Mouse (Mus musculus) megakaryocyte, embryonic 14.5 days (primary cell): ENCODE measurements around the gene Camsap1.

ENCODE experiments used
- FLI1 ChIP-seq: IDR thresholded peaks from 2 replicates; pipeline ENCODE4 v1.6.1; 2012; ENCODE audit warnings: low read length, inconsistent platforms, mixed read lengths
- GATA1 ChIP-seq: IDR thresholded peaks from 3 replicates; pipeline ENCODE4 v1.6.1; 2012; ENCODE audit warnings: mixed read lengths, low read length, inconsistent platforms, borderline replicate concordance

GRCm38 (mm10) chr2:25940503-25940902, 42.6 kb downstream of the Camsap1 start:
- TF ChIP-seq FLI1 (no peak), GATA1 (no peak)
